Mouse (Mus musculus) midbrain, embryonic 16.5 days (tissue): ENCODE data around the gene Notch1. TPM values are rescaled to one million over a fixed set of nuclear protein-coding genes. Genes with fewer than 3 reads are reported as not detected.

Experiments
- ATAC-seq: fragments of 200-750 bp; cut with Nextera tagmentation; 2 replicates; pipeline ENCODE4 v1.8.0; 2017; ENCODE audit warnings: moderate TSS enrichment
- H3K27ac ChIP-seq: fragments of 300-500 bp; sonication (generic); 2 replicates; pipeline ENCODE4 v1.5.1; 2014; ENCODE audit warnings: mild to moderate bottlenecking, low read length, mixed read lengths
- H3K27me3 ChIP-seq: fragments of 300-500 bp; sonication (generic); 2 replicates; pipeline ENCODE4 v1.6.1; 2014; ENCODE audit warnings: low read depth, low read length, mixed read lengths; ENCODE audit not compliant: control insufficient read depth, insufficient read depth
- H3K36me3 ChIP-seq: fragments of 300-500 bp; sonication (generic); 2 replicates; pipeline ENCODE4 v1.6.1; 2014; ENCODE audit warnings: mild to moderate bottlenecking, low read length, moderate library complexity, mixed read lengths; ENCODE audit not compliant: control insufficient read depth, insufficient read depth
- H3K4me1 ChIP-seq: fragments of 300-500 bp; sonication (generic); 2 replicates; pipeline ENCODE4 v1.6.1; 2014; ENCODE audit warnings: mild to moderate bottlenecking, low read length, mixed read lengths; ENCODE audit not compliant: control insufficient read depth, insufficient read depth
- H3K4me2 ChIP-seq: fragments of 300-500 bp; sonication (generic); 2 replicates; pipeline ENCODE4 v1.6.1; 2014; ENCODE audit warnings: mild to moderate bottlenecking, low read length, mixed read lengths
- H3K4me3 ChIP-seq: fragments of 300-500 bp; sonication (generic); 2 replicates; pipeline ENCODE4 v1.5.1; 2014; ENCODE audit warnings: low read depth, mild to moderate bottlenecking, low read length, moderate library complexity, mixed read lengths
- H3K9ac ChIP-seq: fragments of 300-500 bp; sonication (generic); 2 replicates; pipeline ENCODE4 v1.6.1; 2014; ENCODE audit warnings: low read depth, low read length, mixed read lengths
- H3K9me3 ChIP-seq: fragments of 300-500 bp; sonication (generic); replicated peaks from 2 replicates; pipeline ENCODE4 v1.6.1; 2014; ENCODE audit warnings: mild to moderate bottlenecking, low read length, mixed read lengths; ENCODE audit not compliant: control insufficient read depth, poor library complexity, severe bottlenecking
- WGBS: fragments of 180-500 bp; shearing (Covaris S2); extraction: QIAGEN DNeasy Blood & Tissue Kit; methylation state at CpG from one replicate; pipeline ENCODE4 v1.1.7; 2014; 5-methylcytosine and 5-hydroxymethylcytosine counted together
- polyA plus RNA-seq: library from polyadenylated mRNA; unstranded; fragments of >200 nt; fragmentation: Nextera tagmentation; extraction: Ambion mirVana; gene quantifications from 2 replicates; pipeline ENCODE4 v1.2.1, GENCODE M21; 2015

Gene Notch1
- polyA plus RNA-seq, 1 experiment from 2014 or later, result 10.7 TPM

GRCm38 (mm10) chr2:26483230-26483869 is 33.1 kb downstream of the Notch1 start:
- no peak for ATAC-seq
- Histone ChIP-seq H3K27ac (peak overlapping the region; percentile 52; the same call in 1 of the 2 replicates), H3K9ac (0 out of 2 replicates have a peak overlapping the region, but pooled peaks have one; percentile 1), H3K4me1 (peaks cover 44% of the 10 kb centered on the region), H3K4me2 (no peak overlapping the region), H3K27me3 (no peaks in the 10 kb centered on the region), H3K36me3 (no peaks in the 10 kb centered on the region), H3K4me3 (no peak overlapping the region), H3K9me3 (no peaks in the 10 kb centered on the region)
- WGBS, result 58% methylated on average over 13 of the region's 13 CpGs

- H3K9ac ChIP-seq, result 0 out of 2 replicates have a peak overlapping the region, but pooled peaks have one; percentile 1
- H3K4me3 ChIP-seq, result no peak overlapping the region
- no peaks in the 10 kb centered on the region for H3K27me3 ChIP-seq
- no peak overlapping the region for H3K4me2 ChIP-seq
- peak overlapping the region; percentile 52; the same call in 1 of the 2 replicates for H3K27ac ChIP-seq
- WGBS, result 95% methylated on average over 3 of the region's 3 CpGs
- H3K4me1 ChIP-seq, result peaks cover 40% of the 10 kb centered on the region
- H3K9me3 ChIP-seq, result no peaks in the 10 kb centered on the region
- no peaks in the 10 kb centered on the region for H3K36me3 ChIP-seq
- no peak for ATAC-seq
Measured at GRCm38 (mm10) chr2:26482824-26483223, 33.6 kb downstream of the Notch1 start.

GRCm38 (mm10) chr2:26481724-26482495 is 34.6 kb downstream of the Notch1 start:
- peaks cover 32% of the 10 kb centered on the region for H3K4me1 ChIP-seq
- no peak overlapping the region for H3K4me3 ChIP-seq
- H3K36me3 ChIP-seq, result no peaks in the 10 kb centered on the region
- H3K9me3 ChIP-seq, result no peaks in the 10 kb centered on the region
- no peak for ATAC-seq
- H3K4me2 ChIP-seq, result no peak overlapping the region
- H3K9ac ChIP-seq, result no peak overlapping the region
- H3K27ac ChIP-seq, result no peak overlapping the region
- H3K27me3 ChIP-seq, result no peaks in the 10 kb centered on the region
- 82% methylated on average over 10 of the region's 10 CpGs for WGBS

- no peak overlapping the region for H3K4me2 ChIP-seq
- H3K27me3 ChIP-seq, result no peaks in the 10 kb centered on the region
- no peaks in the 10 kb centered on the region for H3K36me3 ChIP-seq
- no peak overlapping the region for H3K9ac ChIP-seq
- no peak for ATAC-seq
- H3K9me3 ChIP-seq, result no peaks in the 10 kb centered on the region
- peaks cover 23% of the 10 kb centered on the region for H3K4me1 ChIP-seq
- no peak overlapping the region for H3K4me3 ChIP-seq
- 96% methylated on average over 12 of the region's 12 CpGs for WGBS
- no peak overlapping the region for H3K27ac ChIP-seq
Measured at GRCm38 (mm10) chr2:26480911-26481310, 35.6 kb downstream of the Notch1 start.

GRCm38 (mm10) chr2:26478685-26479205 is 37.7 kb downstream of the Notch1 start:
- Histone ChIP-seq H3K9ac (no peak overlapping the region), H3K4me2 (no peak overlapping the region), H3K36me3 (no peaks in the 10 kb centered on the region), H3K9me3 (no peaks in the 10 kb centered on the region), H3K4me3 (no peak overlapping the region), H3K27me3 (no peaks in the 10 kb centered on the region), H3K4me1 (peaks cover 17% of the 10 kb centered on the region), H3K27ac (peak overlapping the region; percentile 35)
- ATAC-seq, result peak; percentile 66; the same call in 1 of the 2 replicates
- 72% methylated on average over 2 of the region's 2 CpGs for WGBS

- H3K36me3 ChIP-seq, result no peaks in the 10 kb centered on the region
Measured at GRCm38 (mm10) chr2:26477911-26478310, 38.6 kb downstream of the Notch1 start.

GRCm38 (mm10) chr2:26475505-26476430 is 40.7 kb downstream of the Notch1 start:
- Histone ChIP-seq H3K9me3 (no peaks in the 10 kb centered on the region), H3K27me3 (no peaks in the 10 kb centered on the region), H3K4me3 (no peak overlapping the region), H3K27ac (peak overlapping the region; percentile 67), H3K4me2 (no peak overlapping the region), H3K36me3 (no peaks in the 10 kb centered on the region), H3K9ac (no peak overlapping the region), H3K4me1 (peaks cover 16% of the 10 kb centered on the region)
- peak; percentile 73 for ATAC-seq
- 64% methylated on average over 13 of the region's 13 CpGs for WGBS

More at GRCm38 (mm10) chr2:26477911-26478310, 38.6 kb downstream of the Notch1 start:
- Histone ChIP-seq H3K9me3 (no peaks in the 10 kb centered on the region), H3K4me2 (no peak overlapping the region), H3K27me3 (no peaks in the 10 kb centered on the region), H3K9ac (no peak overlapping the region), H3K4me1 (peaks cover 16% of the 10 kb centered on the region), H3K27ac (no peak overlapping the region), H3K4me3 (no peak overlapping the region)
- WGBS, result 93% methylated on average over 7 of the region's 7 CpGs
- ATAC-seq, result no peak

- no peak for ATAC-seq
- no peak overlapping the region for H3K9ac ChIP-seq
- no peaks in the 10 kb centered on the region for H3K36me3 ChIP-seq
- H3K27ac ChIP-seq, result peak overlapping the region; percentile 67
- peaks cover 16% of the 10 kb centered on the region for H3K4me1 ChIP-seq
- no peaks in the 10 kb centered on the region for H3K27me3 ChIP-seq
- H3K9me3 ChIP-seq, result no peaks in the 10 kb centered on the region
- 36% methylated on average over 9 of the region's 9 CpGs for WGBS
- no peak overlapping the region for H3K4me3 ChIP-seq
- no peak overlapping the region for H3K4me2 ChIP-seq
Measured at GRCm38 (mm10) chr2:26474789-26475504, 41.5 kb downstream of the Notch1 start.
